Mouse (Mus musculus): ENCODE results near the gene Mpig6b.

The Mpig6b gene

DNA sequence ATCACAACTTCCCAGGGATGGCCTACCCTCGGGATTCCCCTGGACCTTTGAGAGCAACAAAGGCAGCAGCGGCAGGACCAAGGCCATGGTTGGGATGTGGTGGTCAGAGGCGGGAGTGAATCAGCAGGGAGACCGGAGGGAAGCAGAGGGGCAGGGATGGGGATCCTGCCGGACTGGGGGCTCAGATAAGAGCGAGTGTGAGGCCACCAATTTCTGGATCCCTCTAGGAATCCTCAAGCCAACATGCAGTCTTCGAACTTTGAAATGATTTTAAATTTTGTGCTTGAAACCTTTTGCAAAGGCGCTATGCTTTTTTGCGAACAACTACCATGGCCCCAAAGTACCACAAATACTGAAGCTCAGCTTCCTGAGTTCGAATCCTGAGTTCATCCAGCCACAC lies at the start of gene Mpig6b:
Mpig6b (minus strand) TSS at position 101 of the 400 bp plus-strand sequence.
- no peak for DNase-seq (ENCODE audit: low spot score in 2 of 2)

DNA sequence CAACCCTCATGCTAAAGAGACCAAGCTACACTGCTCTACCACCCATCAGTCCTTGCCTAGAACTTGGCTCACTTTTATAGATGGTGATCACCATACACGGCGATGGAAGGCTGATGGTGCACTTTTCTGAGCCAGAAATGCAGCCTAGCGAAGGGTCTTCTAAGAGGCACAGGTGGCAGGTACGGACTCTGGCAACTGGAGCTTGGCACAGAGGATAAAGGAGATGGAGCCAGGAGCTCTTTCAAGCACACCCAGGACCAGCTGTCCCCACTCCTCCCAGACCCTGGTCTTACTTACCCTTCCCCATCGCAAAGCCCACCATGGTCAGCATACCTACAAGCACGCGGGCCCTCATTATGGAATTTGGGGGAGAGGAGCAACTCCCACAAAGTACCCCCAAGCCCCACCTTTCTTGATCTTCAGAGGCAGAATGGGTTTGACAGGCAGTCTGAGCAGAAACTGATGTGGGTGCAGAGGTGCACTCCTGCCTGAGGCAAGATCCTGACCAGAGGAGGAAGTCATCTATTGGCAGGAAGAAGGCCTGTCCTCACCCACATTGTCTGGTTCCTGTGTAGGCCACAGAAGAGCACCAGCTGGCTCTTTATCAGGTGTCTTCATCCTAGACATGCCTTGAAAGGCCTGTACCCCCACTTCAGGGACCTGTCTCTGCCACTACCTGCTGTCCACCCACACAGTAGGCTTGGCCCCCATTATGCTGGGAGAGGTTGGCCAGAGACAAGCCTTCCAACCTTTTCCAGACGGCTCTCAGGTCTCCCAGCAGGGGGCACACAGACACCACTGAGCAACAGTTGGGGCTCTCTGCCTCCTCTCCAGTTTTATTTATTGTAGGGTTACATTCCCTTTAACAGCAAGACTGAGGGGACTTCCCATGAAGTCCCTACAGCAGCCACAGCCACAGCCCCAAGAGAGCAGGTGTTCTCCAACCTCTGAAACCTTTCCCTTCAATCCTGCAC lies 49.3 kb upstream of the Mpig6b start, which contains the start of gene Ly6g5b:
Ly6g5b (minus strand) TSS at position 383 of the 974 bp plus-strand sequence.
- no peak for DNase-seq (ENCODE audit: low spot score in 2 of 2)

GRCm38 (mm10) chr17:35111774-35112173 lies 45.8 kb upstream of the Mpig6b start:
- no peak for DNase-seq (ENCODE audit: low spot score in 2 of 2)

- no peak for DNase-seq (ENCODE audit: low spot score in 2 of 2)
Observed at GRCm38 (mm10) chr17:35108097-35108496, 42.1 kb upstream of the Mpig6b start, which contains the start of gene Ly6g5c. TSS of gene Ly6g5c (plus strand) at chr17:35108279.

DNA sequence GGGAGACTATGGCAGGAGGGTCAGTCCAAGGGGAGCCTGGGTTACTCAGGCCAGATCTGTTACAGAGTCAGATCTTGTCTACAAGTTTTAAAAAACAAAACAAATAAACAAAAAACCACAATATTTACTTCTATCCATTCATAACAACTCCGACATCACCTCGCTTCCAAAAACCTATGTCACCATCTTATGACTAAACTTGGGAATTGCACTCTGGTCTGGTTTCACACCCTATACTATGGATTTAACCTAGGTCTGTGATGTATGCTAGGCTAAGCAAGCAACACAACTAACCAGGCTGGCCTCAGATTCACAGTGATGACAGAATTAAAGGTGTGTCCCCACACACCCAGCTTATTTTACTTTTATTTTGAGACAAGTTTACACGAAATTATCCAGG lies 40.5 kb upstream of the Mpig6b start:
- no peak for DNase-seq (ENCODE audit: low spot score in 2 of 2)

- DNase-seq (ENCODE audit: low spot score in 2 of 2): no peak
Observed at GRCm38 (mm10) chr17:35105740-35106389, 39.9 kb upstream of the Mpig6b start.

DNA sequence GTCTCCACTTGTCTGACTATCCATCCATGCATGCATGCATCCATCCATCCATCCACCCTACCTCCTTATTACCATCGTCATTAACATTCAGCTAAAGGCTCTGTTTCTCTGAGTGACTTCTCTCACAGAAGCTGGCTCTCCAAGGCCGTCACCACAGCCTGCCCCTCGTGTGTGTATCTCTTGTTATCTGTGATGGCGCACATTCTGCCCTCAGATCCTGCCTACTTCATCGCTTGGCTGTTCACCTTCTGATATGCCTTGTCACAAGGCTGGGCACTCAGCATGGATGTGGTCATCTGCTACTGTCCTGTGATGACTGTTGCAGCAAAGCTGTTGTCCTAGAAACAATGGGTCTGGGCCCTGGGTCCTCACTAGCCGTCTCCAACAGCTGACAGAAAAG lies 38.8 kb upstream of the Mpig6b start:
- no peak for DNase-seq (ENCODE audit: low spot score in 2 of 2)

DNA sequence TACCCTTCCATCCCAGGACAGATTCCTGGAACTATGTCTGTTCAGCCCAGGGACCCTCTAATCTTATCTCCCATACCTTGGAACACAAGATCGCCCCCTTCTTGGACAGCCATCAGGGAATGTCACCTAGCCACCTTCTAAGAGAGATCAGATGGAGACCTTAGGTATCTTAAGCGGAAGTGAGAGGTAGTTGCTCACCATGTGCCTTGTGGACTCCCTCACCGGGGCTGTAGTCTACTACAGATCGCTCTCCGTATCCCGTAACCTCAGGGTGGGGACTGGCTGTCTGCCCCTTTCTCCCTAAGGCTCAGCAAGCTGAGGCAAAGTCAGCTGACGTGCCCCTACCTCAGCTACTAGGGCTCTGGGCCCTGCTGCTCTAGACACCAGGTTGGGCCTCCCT lies 38.1 kb upstream of the Mpig6b start:
- DNase-seq (ENCODE audit: low spot score in 2 of 2): no peak

DNA sequence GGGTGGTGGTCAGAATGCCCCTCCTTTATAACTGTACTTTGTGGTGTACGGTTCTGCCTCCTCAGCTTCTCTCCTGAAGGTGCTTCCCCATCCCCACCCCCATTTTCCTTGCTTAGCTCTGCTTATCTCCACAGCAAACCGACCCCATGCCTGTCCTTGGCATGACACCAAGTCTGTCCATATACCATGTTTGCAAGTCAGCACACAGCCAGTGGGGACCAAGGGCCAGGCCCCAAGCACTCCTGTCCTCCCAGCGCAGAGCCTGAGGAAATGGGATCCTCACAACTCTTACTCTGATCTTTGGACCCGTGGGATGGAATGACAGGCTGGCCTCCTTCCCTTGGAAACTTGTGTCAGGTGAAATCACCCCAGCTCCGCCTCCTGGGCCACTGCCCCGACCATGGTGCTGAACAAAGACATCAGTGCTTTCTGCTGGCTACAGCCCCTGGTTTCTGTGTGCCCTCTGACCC lies 37.3 kb upstream of the Mpig6b start:
- no peak for DNase-seq (ENCODE audit: low spot score in 2 of 2)

DNA sequence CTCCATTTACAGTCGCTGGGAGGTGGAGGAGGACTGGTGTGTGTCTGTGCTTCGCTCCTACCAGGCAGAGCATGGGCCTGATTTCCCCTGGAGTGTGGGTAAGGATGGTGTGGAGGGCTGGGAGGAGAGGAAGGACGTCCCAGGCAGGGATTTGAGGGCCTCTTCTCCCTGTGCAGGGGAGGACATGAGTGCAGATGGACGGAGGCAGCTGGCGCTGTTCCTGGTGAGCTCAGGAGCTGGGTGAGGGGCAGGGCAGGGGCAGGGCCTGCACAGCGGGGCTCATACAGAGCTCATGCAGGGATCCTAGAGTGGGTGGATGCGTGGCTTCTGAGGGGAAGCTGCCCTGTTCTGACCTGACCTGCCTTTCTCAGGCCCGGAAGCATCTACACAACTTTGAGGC lies 36.3 kb upstream of the Mpig6b start:
- DNase-seq (ENCODE audit: low spot score in 2 of 2): no peak

GRCm38 (mm10) chr17:35101161-35101560 lies 35.2 kb upstream of the Mpig6b start:
- DNase-seq (ENCODE audit: low spot score in 2 of 2): no peak

GRCm38 (mm10) chr17:35100196-35100765 lies 34.3 kb upstream of the Mpig6b start:
- no peak for DNase-seq (ENCODE audit: low spot score in 2 of 2)

DNA sequence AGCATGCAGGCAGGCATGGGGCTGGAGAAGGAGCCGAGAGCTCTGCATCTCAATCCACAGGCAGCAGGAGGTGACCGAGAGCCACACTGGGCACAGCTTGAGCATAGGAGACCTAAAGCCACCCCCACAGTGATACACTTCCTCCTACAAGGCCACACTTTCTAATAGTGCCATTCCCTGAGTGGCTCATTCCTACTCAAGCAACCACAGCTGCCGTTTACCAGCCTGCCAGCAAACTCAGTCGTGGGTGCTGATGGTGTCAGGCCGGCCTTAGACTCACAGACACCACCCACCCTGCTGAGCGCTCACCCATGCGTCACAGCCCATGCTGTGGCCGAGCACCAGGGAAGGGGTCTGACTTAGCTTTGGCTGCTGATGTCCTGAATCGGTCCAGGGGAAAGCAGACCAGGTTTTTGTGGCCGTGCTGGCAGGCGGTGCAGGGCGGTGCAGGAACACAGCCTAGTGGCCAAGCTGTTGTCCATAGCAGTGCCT lies 31.2 kb upstream of the Mpig6b start:
- no peak for DNase-seq (ENCODE audit: low spot score in 2 of 2)

- DNase-seq (ENCODE audit: low spot score in 2 of 2): no peak
Observed at GRCm38 (mm10) chr17:35096597-35096996, 30.6 kb upstream of the Mpig6b start.

DNA sequence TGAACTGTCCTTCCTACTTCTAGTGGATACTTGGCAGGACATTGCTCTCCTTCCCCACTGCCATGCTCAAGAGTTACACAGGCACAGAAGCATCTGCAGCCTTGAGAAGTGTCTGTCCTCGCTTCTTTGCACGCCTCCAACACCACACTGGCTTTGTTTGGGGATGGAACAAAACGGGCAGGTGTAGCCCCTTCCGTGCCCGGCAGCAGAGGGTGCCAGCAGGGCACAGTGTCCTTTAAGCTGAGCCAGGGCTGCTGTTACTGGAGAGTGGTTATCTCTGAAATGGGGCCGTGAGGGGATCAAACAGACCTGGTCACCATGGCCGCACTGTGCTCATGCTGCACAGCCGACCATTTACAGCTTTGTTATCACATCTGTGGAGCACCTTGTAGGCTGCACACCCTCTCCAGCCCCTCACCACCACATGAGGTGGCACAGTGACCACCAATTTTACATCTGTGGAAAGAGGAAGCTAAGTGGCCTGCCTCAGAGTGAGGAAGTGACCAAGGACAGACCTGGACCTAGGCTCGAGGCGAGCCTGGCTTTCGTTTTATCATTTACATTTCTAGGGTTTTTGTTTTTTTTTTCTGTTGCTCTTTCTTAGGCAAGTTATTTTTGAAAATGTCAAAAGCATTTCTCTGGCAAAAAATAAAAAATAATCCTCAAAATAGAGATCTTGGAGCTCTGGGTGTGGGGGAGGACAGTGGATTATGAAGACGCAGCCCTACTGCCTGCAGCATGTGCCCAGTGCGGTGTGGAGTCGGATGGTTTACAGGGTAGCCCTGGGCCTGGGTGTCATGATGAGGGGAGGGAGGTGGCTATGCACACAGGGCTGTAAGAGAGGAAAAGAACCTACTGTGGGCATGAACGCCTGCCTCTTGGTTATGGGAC lies 28.7 kb upstream of the Mpig6b start:
- no peak for DNase-seq (ENCODE audit: low spot score in 2 of 2)

- DNase-seq (ENCODE audit: low spot score in 2 of 2): no peak
Observed at GRCm38 (mm10) chr17:35092403-35093198, 26.6 kb upstream of the Mpig6b start.

- no peak for DNase-seq (ENCODE audit: low spot score in 2 of 2)
Observed at GRCm38 (mm10) chr17:35090166-35090932, 24.4 kb upstream of the Mpig6b start.

- peak; percentile 88 to 93 for DNase-seq (ENCODE audit: low spot score in 2 of 2)
Observed at GRCm38 (mm10) chr17:35088825-35089644, 23.1 kb upstream of the Mpig6b start, which contains the start of gene Abhd16a. TSS of gene Abhd16a (plus strand) at chr17:35089263.
